Mouse (Mus musculus) lung, postnatal 0 days (tissue): ENCODE data around the gene Brd7.

Experiments
- CTCF ChIP-seq: IDR thresholded peaks from 2 replicates; pipeline ENCODE4 v1.5.1; 2016; ENCODE audit warnings: antibody characterized with exemption, mild to moderate bottlenecking
- EP300 ChIP-seq: IDR thresholded peaks from 2 replicates; pipeline ENCODE4 v1.6.1; 2016; ENCODE audit warnings: antibody characterized with exemption, mild to moderate bottlenecking, control low read depth

- TF ChIP-seq CTCF (no peak), EP300 (no peak)
Observed at GRCm38 (mm10) chr8:88291305-88291690, 70.7 kb downstream of the Brd7 start.
